Mouse (Mus musculus): Measurements from ENCODE around the gene Upk2.
"Not testable (repeated sequence)": the region's sequence is repeated elsewhere in the genome, so short reads cannot be mapped to it uniquely, and the experiment has no call there.

Upk2 gene

GRCm38 (mm10) chr9:44468800-44469199 is 14.0 kb upstream of the Upk2 start:
- no peak for DNase-seq (ENCODE audit: low spot score in 2 of 2)

- no peak for DNase-seq (ENCODE audit: low spot score in 2 of 2)
Measured at GRCm38 (mm10) chr9:44468224-44468623, 13.4 kb upstream of the Upk2 start.

- peak in 1 of 2 experiments; percentile 24 for DNase-seq (ENCODE audit: low spot score in 2 of 2)
Measured at GRCm38 (mm10) chr9:44461950-44462349, 7.2 kb upstream of the Upk2 start.

- no peak for DNase-seq (ENCODE audit: low spot score in 2 of 2)
Measured at GRCm38 (mm10) chr9:44457035-44457742, 2.4 kb upstream of the Upk2 start.

GRCm38 (mm10) chr9:44454132-44454890 is 465 bp downstream of the Upk2 start:
- peak; percentile 55 to 75 for DNase-seq (ENCODE audit: low spot score in 2 of 2)

GRCm38 (mm10) chr9:44450387-44450786 is 4.4 kb downstream of the Upk2 start:
- no peak for DNase-seq (ENCODE audit: low spot score in 2 of 2)

- DNase-seq (ENCODE audit: low spot score in 2 of 2), result not testable (repeated sequence)
Measured at GRCm38 (mm10) chr9:44444402-44445025, 10.3 kb downstream of the Upk2 start.

GRCm38 (mm10) chr9:44440961-44441360 is 13.8 kb downstream of the Upk2 start, which contains the start of gene Foxr1:
Foxr1 (minus strand) TSS chr9:44441136.
- DNase-seq (ENCODE audit: low spot score in 2 of 2), result no peak

- DNase-seq (ENCODE audit: low spot score in 2 of 2), result peak in 1 of 2 experiments; percentile 19
Measured at GRCm38 (mm10) chr9:44435747-44436146, 19.0 kb downstream of the Upk2 start.

GRCm38 (mm10) chr9:44432577-44433185 is 22.1 kb downstream of the Upk2 start:
- DNase-seq (ENCODE audit: low spot score in 2 of 2), result no peak

- DNase-seq (ENCODE audit: low spot score in 2 of 2), result no peak
Measured at GRCm38 (mm10) chr9:44423576-44423975, 31.2 kb downstream of the Upk2 start.

- DNase-seq (ENCODE audit: low spot score in 2 of 2), result no peak
Measured at GRCm38 (mm10) chr9:44420280-44420898, 34.4 kb downstream of the Upk2 start.

GRCm38 (mm10) chr9:44419730-44420129 is 35.0 kb downstream of the Upk2 start:
- DNase-seq (ENCODE audit: low spot score in 2 of 2), result not testable (repeated sequence)

GRCm38 (mm10) chr9:44418519-44419385 is 36.0 kb downstream of the Upk2 start, which contains the start of gene Ccdc84:
Ccdc84 (minus strand) TSS chr9:44418569.
- no peak for DNase-seq (ENCODE audit: low spot score in 2 of 2)

GRCm38 (mm10) chr9:44417892-44418363 is 36.8 kb downstream of the Upk2 start:
- DNase-seq (ENCODE audit: low spot score in 2 of 2), result peak; percentile 93 to 95

GRCm38 (mm10) chr9:44417156-44417891 is 37.5 kb downstream of the Upk2 start:
- no peak for DNase-seq (ENCODE audit: low spot score in 2 of 2)

- DNase-seq (ENCODE audit: low spot score in 2 of 2), result no peak
Measured at GRCm38 (mm10) chr9:44412781-44413180, 42.0 kb downstream of the Upk2 start.

GRCm38 (mm10) chr9:44412306-44412705 is 42.5 kb downstream of the Upk2 start:
- no peak for DNase-seq (ENCODE audit: low spot score in 2 of 2)

GRCm38 (mm10) chr9:44411601-44412130 is 43.1 kb downstream of the Upk2 start:
- DNase-seq (ENCODE audit: low spot score in 2 of 2), result no peak

Measured in heart, adult 9 months (tissue).